Comparison of ENCODE assay signal across 22 mouse cellular contexts in the genomic region with DNA sequence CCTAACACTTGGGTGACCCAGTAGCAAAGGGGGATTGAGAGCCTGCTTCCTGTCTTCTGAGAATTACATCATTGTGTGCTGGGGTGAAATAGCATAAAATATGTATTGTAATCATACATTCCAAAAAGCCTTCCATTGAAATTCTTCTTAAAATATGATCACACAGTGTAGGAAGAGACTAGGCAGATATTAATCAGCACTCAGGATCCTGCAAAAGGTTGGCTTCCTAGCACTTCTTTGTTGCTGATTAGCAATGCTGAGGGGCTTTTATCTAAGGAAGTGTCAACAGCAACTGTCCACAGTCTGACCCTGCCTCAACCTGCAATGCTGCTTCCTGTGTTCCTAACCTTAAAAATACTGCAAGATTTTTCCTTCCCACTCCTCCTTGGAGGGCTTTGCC.
DNase-seq lines count a peak whose midpoint lies in the region; ATAC-seq and TF ChIP-seq lines count a peak whose summit lies in the region.
"Had no signal": no experiment of that assay in that cellular context is flagged by ENCODE, and none has a peak within 500 bp of the region (broad histone marks: within the 10 kb centered on the region; RNA-seq: fewer than 3 reads in every experiment).

No protein-coding gene starts in this region.

- peak; percentile 20 for DNase-seq in embryonic facial prominence, embryonic 14.5 days (ENCODE audit: low spot score)
- DNase-seq in embryonic facial prominence, embryonic 10.5 days (ENCODE audit: low spot score) = no peak
- DNase-seq in kidney, adult 11 months = no peak
- DNase-seq in midbrain, postnatal 0 days (ENCODE audit: low spot score) = no peak
- DNase-seq in midbrain, embryonic 10.5 days (ENCODE audit: low spot score) = no peak
- DNase-seq: adrenal gland, adult 2 months; adrenal gland, postnatal 14 days; cerebellum, adult 11 months; cerebellum, adult 2 months; cerebellum, adult 9-11 months; cerebellum, postnatal 25 days; forebrain, postnatal 0 days; gastrocnemius, adult 2 months; gastrocnemius, postnatal 14 days; heart, adult 11 months had no signal

- no peaks in the 10 kb centered on the region for H3K4me1 ChIP-seq in embryonic facial prominence, embryonic 14.5 days (ENCODE audit: control insufficient read depth, insufficient read depth, low read length)
- 0 out of 2 replicates have a peak, but pooled peaks cover 7% of the 10 kb centered on the region for H3K4me1 ChIP-seq in embryonic facial prominence, embryonic 10.5 days
- H3K4me1 ChIP-seq in kidney, embryonic 16.5 days (ENCODE audit: insufficient read depth, low read length) = no peaks in the 10 kb centered on the region
- H3K4me1 ChIP-seq in midbrain, postnatal 0 days (ENCODE audit: insufficient read depth, low read length) = no peaks in the 10 kb centered on the region
- no peaks in the 10 kb centered on the region for H3K4me1 ChIP-seq in midbrain, embryonic 10.5 days
- H3K4me1 ChIP-seq: embryonic facial prominence, embryonic 15.5 days; hindbrain, embryonic 12.5 days; hindbrain, embryonic 15.5 days had no signal

- no peak overlapping the region for H3K9ac ChIP-seq in embryonic facial prominence, embryonic 14.5 days (ENCODE audit: low read depth, low read length)
- H3K9ac ChIP-seq in kidney, embryonic 16.5 days (replicated peaks; ENCODE audit: low read length) = no peak overlapping the region
- H3K9ac ChIP-seq in midbrain, postnatal 0 days (replicated peaks; ENCODE audit: low read length, poor library complexity, severe bottlenecking) = peak overlapping the region; percentile 33; the same call in 1 of the 2 replicates
- H3K9ac ChIP-seq: embryonic facial prominence, embryonic 15.5 days; forebrain, postnatal 0 days; hindbrain, embryonic 12.5 days; hindbrain, embryonic 15.5 days had no signal

- no peak overlapping the region for H3K4me2 ChIP-seq in embryonic facial prominence, embryonic 14.5 days (ENCODE audit: low read depth, low read length)
- H3K4me2 ChIP-seq in kidney, embryonic 16.5 days (replicated peaks; ENCODE audit: low read depth, low read length) = no peak overlapping the region
- H3K4me2 ChIP-seq in midbrain, postnatal 0 days (ENCODE audit: low read depth, low read length, poor library complexity, severe bottlenecking) = no peak overlapping the region
- H3K4me2 ChIP-seq: embryonic facial prominence, embryonic 15.5 days; heart, embryonic 11.5 days; hindbrain, embryonic 12.5 days; hindbrain, embryonic 15.5 days had no signal

- no peaks in the 10 kb centered on the region for H3K9me3 ChIP-seq in embryonic facial prominence, embryonic 14.5 days (ENCODE audit: control insufficient read depth, low read length)
- no peaks in the 10 kb centered on the region for H3K9me3 ChIP-seq in embryonic facial prominence, embryonic 10.5 days
- no peaks in the 10 kb centered on the region for H3K9me3 ChIP-seq in kidney, embryonic 16.5 days (ENCODE audit: low read length)
- no peaks in the 10 kb centered on the region for H3K9me3 ChIP-seq in midbrain, postnatal 0 days (ENCODE audit: low read length)
- no peaks in the 10 kb centered on the region for H3K9me3 ChIP-seq in midbrain, embryonic 10.5 days (replicated peaks)
- H3K9me3 ChIP-seq: embryonic facial prominence, embryonic 15.5 days; hindbrain, embryonic 12.5 days; hindbrain, embryonic 15.5 days had no signal

- H3K36me3 ChIP-seq in embryonic facial prominence, embryonic 14.5 days (ENCODE audit: control insufficient read depth, insufficient read depth, low read length) = no peaks in the 10 kb centered on the region
- H3K36me3 ChIP-seq in embryonic facial prominence, embryonic 10.5 days (replicated peaks) = no peaks in the 10 kb centered on the region
- no peaks in the 10 kb centered on the region for H3K36me3 ChIP-seq in kidney, embryonic 16.5 days (ENCODE audit: insufficient read depth, low read length)
- H3K36me3 ChIP-seq in midbrain, postnatal 0 days (ENCODE audit: insufficient read depth, low read length) = no peaks in the 10 kb centered on the region
- no peaks in the 10 kb centered on the region for H3K36me3 ChIP-seq in midbrain, embryonic 10.5 days
- H3K36me3 ChIP-seq: embryonic facial prominence, embryonic 15.5 days; hindbrain, embryonic 12.5 days; hindbrain, embryonic 15.5 days had no signal

- H3K27ac ChIP-seq in embryonic facial prominence, embryonic 14.5 days (replicated peaks; ENCODE audit: low read depth, low read length) = no peak overlapping the region
- H3K27ac ChIP-seq in embryonic facial prominence, embryonic 10.5 days (replicated peaks) = no peak overlapping the region
- H3K27ac ChIP-seq in kidney, embryonic 16.5 days (ENCODE audit: low read length) = no peak overlapping the region
- H3K27ac ChIP-seq in midbrain, postnatal 0 days (ENCODE audit: low read depth, low read length) = no peak overlapping the region
- H3K27ac ChIP-seq in midbrain, embryonic 10.5 days (replicated peaks) = no peak overlapping the region
- H3K27ac ChIP-seq: embryonic facial prominence, embryonic 15.5 days; gastrocnemius, adult 2 months; hindbrain, embryonic 12.5 days; hindbrain, embryonic 15.5 days had no signal

- ATAC-seq in embryonic facial prominence, embryonic 14.5 days (ENCODE audit: low read depth) = 0 out of 2 replicates have a peak, but pooled peaks have one; percentile 37
- ATAC-seq in kidney, embryonic 16.5 days (ENCODE audit: low FRiP score, low TSS enrichment) = peak; percentile 76
- ATAC-seq in midbrain, postnatal 0 days (ENCODE audit: low FRiP score) = no peak
- ATAC-seq: CD4-positive, CD25-positive, alpha-beta regulatory T cell, adult 4 months; forebrain, embryonic 14.5 days; forebrain, postnatal 0 days had no signal

- H3K4me3 ChIP-seq in embryonic facial prominence, embryonic 14.5 days (ENCODE audit: low read depth, low read length) = no peak overlapping the region
- H3K4me3 ChIP-seq in embryonic facial prominence, embryonic 10.5 days = no peak overlapping the region
- H3K4me3 ChIP-seq in kidney, embryonic 16.5 days (ENCODE audit: low read length) = no peak overlapping the region
- H3K4me3 ChIP-seq in midbrain, postnatal 0 days (ENCODE audit: low read depth, low read length) = no peak overlapping the region
- H3K4me3 ChIP-seq in midbrain, embryonic 10.5 days = no peak overlapping the region
- H3K4me3 ChIP-seq: embryonic facial prominence, embryonic 15.5 days; gastrocnemius, adult 2 months; hindbrain, embryonic 12.5 days; hindbrain, embryonic 15.5 days had no signal

- no peaks in the 10 kb centered on the region for H3K27me3 ChIP-seq in embryonic facial prominence, embryonic 14.5 days (replicated peaks; ENCODE audit: control insufficient read depth, insufficient read depth, low read length)
- no peaks in the 10 kb centered on the region for H3K27me3 ChIP-seq in embryonic facial prominence, embryonic 10.5 days (replicated peaks; ENCODE audit: low read depth, poor library complexity, severe bottlenecking)
- H3K27me3 ChIP-seq in kidney, embryonic 16.5 days (ENCODE audit: insufficient read depth, low read length) = no peaks in the 10 kb centered on the region
- H3K27me3 ChIP-seq in midbrain, postnatal 0 days (ENCODE audit: insufficient read depth, low read length) = no peaks in the 10 kb centered on the region
- no peaks in the 10 kb centered on the region for H3K27me3 ChIP-seq in midbrain, embryonic 10.5 days (ENCODE audit: low read depth, poor library complexity, severe bottlenecking)
- H3K27me3 ChIP-seq: embryonic facial prominence, embryonic 15.5 days; hindbrain, embryonic 12.5 days; hindbrain, embryonic 15.5 days had no signal

- TF ChIP-seq CTCF in midbrain, postnatal 0 days (IDR thresholded peaks at IDR 0.05) = no peak
